Mouse (Mus musculus): ENCODE measurements around the gene Rec114. TPM values are rescaled to one million over a fixed set of nuclear protein-coding genes. Genes with fewer than 3 reads are reported as not detected.

Rec114 gene
- polyA plus RNA-seq, 1 experiment from 2014 or later = 2.1 TPM

DNA sequence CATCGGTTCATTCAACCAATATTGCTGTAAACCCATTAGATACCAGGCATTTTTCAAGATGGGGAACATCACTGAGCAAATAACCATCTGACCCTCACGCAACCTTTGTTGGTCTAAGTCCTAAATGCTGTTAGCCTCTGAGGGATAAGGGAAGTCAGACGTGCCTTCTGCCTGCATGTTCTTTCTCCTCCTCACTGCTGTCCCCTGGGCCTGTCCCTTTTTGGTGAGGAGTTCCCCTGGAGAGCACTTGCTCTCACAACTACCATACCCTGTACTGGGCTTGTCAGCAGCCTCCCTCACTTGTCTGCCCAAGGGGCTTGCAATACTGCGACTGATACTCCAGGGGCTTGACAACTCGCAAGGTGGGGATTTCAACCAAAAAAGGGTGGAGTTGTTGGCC is 21.6 kb downstream of the Rec114 start:
- no peak for ATAC-seq (ENCODE audit: low FRiP score, low TSS enrichment)
- no peaks in the 10 kb centered on the region for H3K27me3 ChIP-seq (ENCODE audit: control insufficient read depth, insufficient read depth, low read length)
- no peak overlapping the region for H3K4me2 ChIP-seq (replicated peaks; ENCODE audit: low read depth, low read length)
- H3K36me3 ChIP-seq (ENCODE audit: control insufficient read depth, insufficient read depth, low read length) = no peaks in the 10 kb centered on the region
- no peaks in the 10 kb centered on the region for H3K9me3 ChIP-seq (ENCODE audit: control insufficient read depth, low read length)
- no peak overlapping the region for H3K27ac ChIP-seq (ENCODE audit: low read depth, low read length)
- WGBS = 88% methylated on average over 5 of the region's 5 CpGs
- no peak overlapping the region for H3K4me3 ChIP-seq (ENCODE audit: low read length)
- no peaks in the 10 kb centered on the region for H3K4me1 ChIP-seq (ENCODE audit: control insufficient read depth, insufficient read depth, low read length)
- no peak overlapping the region for H3K9ac ChIP-seq (ENCODE audit: low read depth, low read length)

- H3K9me3 ChIP-seq (ENCODE audit: control insufficient read depth, low read length) = no peaks in the 10 kb centered on the region
- H3K27me3 ChIP-seq (ENCODE audit: control insufficient read depth, insufficient read depth, low read length) = no peaks in the 10 kb centered on the region
- no peak overlapping the region for H3K27ac ChIP-seq (ENCODE audit: low read depth, low read length)
- H3K4me1 ChIP-seq (ENCODE audit: control insufficient read depth, insufficient read depth, low read length) = no peaks in the 10 kb centered on the region
- H3K4me2 ChIP-seq (replicated peaks; ENCODE audit: low read depth, low read length) = no peak overlapping the region
- H3K9ac ChIP-seq (ENCODE audit: low read depth, low read length) = no peak overlapping the region
- WGBS = 53% methylated on average over 7 of the region's 7 CpGs
- peak; percentile 43; the same call in 1 of the 2 replicates for ATAC-seq (ENCODE audit: low FRiP score, low TSS enrichment)
- no peaks in the 10 kb centered on the region for H3K36me3 ChIP-seq (ENCODE audit: control insufficient read depth, insufficient read depth, low read length)
- no peak overlapping the region for H3K4me3 ChIP-seq (ENCODE audit: low read length)
Observed at GRCm38 (mm10) chr9:58721021-58721420, 22.7 kb downstream of the Rec114 start.

- Histone ChIP-seq H3K4me2 (replicated peaks; ENCODE audit: low read depth, low read length) (no peak overlapping the region), H3K4me1 (ENCODE audit: control insufficient read depth, insufficient read depth, low read length) (no peaks in the 10 kb centered on the region), H3K4me3 (ENCODE audit: low read length) (no peak overlapping the region), H3K27me3 (ENCODE audit: control insufficient read depth, insufficient read depth, low read length) (no peaks in the 10 kb centered on the region), H3K36me3 (ENCODE audit: control insufficient read depth, insufficient read depth, low read length) (no peaks in the 10 kb centered on the region), H3K9ac (ENCODE audit: low read depth, low read length) (no peak overlapping the region), H3K27ac (ENCODE audit: low read depth, low read length) (no peak overlapping the region), H3K9me3 (ENCODE audit: control insufficient read depth, low read length) (no peaks in the 10 kb centered on the region)
- WGBS = 80% methylated on average over 4 of the region's 4 CpGs
- no peak for ATAC-seq (ENCODE audit: low FRiP score, low TSS enrichment)
Observed at GRCm38 (mm10) chr9:58720167-58720566, 23.6 kb downstream of the Rec114 start.

DNA sequence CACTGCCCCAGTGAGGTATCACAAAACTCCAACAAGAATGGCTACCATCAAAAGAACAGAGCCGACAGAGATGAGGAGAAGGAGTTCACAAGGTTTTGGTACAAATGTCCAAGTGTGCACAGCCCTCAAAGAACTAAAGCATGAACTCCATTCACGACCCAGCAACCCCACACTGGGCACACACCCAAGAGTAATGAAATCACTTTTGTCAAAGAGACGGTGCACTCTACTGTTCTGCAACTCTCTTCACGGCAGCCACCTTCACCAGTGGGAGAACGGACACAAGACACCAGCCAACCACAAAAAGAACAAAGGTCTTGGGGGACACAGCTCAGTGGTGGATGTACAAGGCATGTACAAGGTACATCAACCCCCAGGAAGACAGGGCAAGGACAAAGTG is 24.3 kb downstream of the Rec114 start:
- no peak for ATAC-seq (ENCODE audit: low FRiP score, low TSS enrichment)
- H3K4me1 ChIP-seq (ENCODE audit: control insufficient read depth, insufficient read depth, low read length) = no peaks in the 10 kb centered on the region

GRCm38 (mm10) chr9:58718964-58719363 is 24.8 kb downstream of the Rec114 start:
- Histone ChIP-seq H3K9me3 (ENCODE audit: control insufficient read depth, low read length) (no peaks in the 10 kb centered on the region), H3K4me3 (ENCODE audit: low read length) (no peak overlapping the region), H3K36me3 (ENCODE audit: control insufficient read depth, insufficient read depth, low read length) (no peaks in the 10 kb centered on the region), H3K4me1 (ENCODE audit: control insufficient read depth, insufficient read depth, low read length) (no peaks in the 10 kb centered on the region), H3K27ac (ENCODE audit: low read depth, low read length) (no peak overlapping the region), H3K27me3 (ENCODE audit: control insufficient read depth, insufficient read depth, low read length) (no peaks in the 10 kb centered on the region), H3K4me2 (replicated peaks; ENCODE audit: low read depth, low read length) (no peak overlapping the region), H3K9ac (ENCODE audit: low read depth, low read length) (no peak overlapping the region)
- no peak for ATAC-seq (ENCODE audit: low FRiP score, low TSS enrichment)
- WGBS = 61% methylated on average over 3 of the region's 3 CpGs

More for the DNA sequence above, 24.3 kb downstream of the Rec114 start:
- H3K27me3 ChIP-seq (ENCODE audit: control insufficient read depth, insufficient read depth, low read length) = no peaks in the 10 kb centered on the region
- WGBS = 50% methylated on average over 5 of the region's 5 CpGs
- H3K4me3 ChIP-seq (ENCODE audit: low read length) = no peak overlapping the region
- no peak overlapping the region for H3K4me2 ChIP-seq (replicated peaks; ENCODE audit: low read depth, low read length)
- no peak overlapping the region for H3K27ac ChIP-seq (ENCODE audit: low read depth, low read length)
- no peaks in the 10 kb centered on the region for H3K9me3 ChIP-seq (ENCODE audit: control insufficient read depth, low read length)
- no peaks in the 10 kb centered on the region for H3K36me3 ChIP-seq (ENCODE audit: control insufficient read depth, insufficient read depth, low read length)
- H3K9ac ChIP-seq (ENCODE audit: low read depth, low read length) = no peak overlapping the region

DNA sequence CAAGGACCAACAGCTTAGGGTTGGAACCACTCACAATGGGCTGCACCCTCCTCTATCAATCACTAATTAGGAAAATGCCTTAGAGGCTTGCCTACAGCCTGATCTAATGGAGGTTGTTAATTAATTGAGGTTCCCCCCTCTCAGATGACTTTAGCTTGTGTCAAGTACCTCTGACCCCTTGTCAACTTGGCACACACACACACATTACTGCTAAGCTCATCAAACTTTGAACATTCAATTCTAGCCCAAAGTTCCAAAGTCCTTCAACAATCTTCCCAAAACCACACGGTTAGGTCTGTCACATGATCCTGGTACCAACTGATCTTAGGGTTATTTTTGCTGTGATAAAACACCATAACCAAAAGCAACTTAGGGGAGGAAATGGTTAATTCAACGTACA is 26.9 kb downstream of the Rec114 start:
- Histone ChIP-seq H3K9ac (ENCODE audit: low read depth, low read length) (no peak overlapping the region), H3K36me3 (ENCODE audit: control insufficient read depth, insufficient read depth, low read length) (no peaks in the 10 kb centered on the region), H3K9me3 (ENCODE audit: control insufficient read depth, low read length) (no peaks in the 10 kb centered on the region), H3K27me3 (ENCODE audit: control insufficient read depth, insufficient read depth, low read length) (no peaks in the 10 kb centered on the region), H3K4me1 (ENCODE audit: control insufficient read depth, insufficient read depth, low read length) (no peaks in the 10 kb centered on the region), H3K4me2 (replicated peaks; ENCODE audit: low read depth, low read length) (no peak overlapping the region), H3K27ac (ENCODE audit: low read depth, low read length) (no peak overlapping the region), H3K4me3 (ENCODE audit: low read length) (no peak overlapping the region)
- no peak for ATAC-seq (ENCODE audit: low FRiP score, low TSS enrichment)
- WGBS = 45% methylated on average over 2 of the region's 2 CpGs

DNA sequence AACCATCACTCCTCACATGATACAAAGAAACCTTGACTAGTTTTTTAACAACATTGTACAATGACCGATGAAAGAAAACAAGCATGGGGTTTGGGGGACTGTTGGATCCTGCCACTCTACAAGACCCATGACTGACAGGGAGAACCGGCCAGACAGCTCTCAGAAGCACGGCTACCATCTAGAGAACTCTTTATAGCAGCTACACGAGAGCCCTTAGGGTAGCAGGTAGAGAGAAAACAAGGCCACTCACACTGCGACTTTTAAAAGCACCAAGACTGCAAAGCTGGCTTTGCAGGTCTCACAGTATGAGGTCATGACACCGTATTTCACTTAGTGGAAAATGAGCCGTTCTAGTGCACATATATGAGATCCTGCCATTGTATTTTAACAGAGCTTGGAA is 33.1 kb downstream of the Rec114 start:
- H3K4me3 ChIP-seq (ENCODE audit: low read length) = no peak overlapping the region
- ATAC-seq (ENCODE audit: low FRiP score, low TSS enrichment) = no peak
- no peaks in the 10 kb centered on the region for H3K27me3 ChIP-seq (ENCODE audit: control insufficient read depth, insufficient read depth, low read length)
- no peaks in the 10 kb centered on the region for H3K36me3 ChIP-seq (ENCODE audit: control insufficient read depth, insufficient read depth, low read length)
- H3K9ac ChIP-seq (ENCODE audit: low read depth, low read length) = no peak overlapping the region
- H3K4me1 ChIP-seq (ENCODE audit: control insufficient read depth, insufficient read depth, low read length) = no peaks in the 10 kb centered on the region
- 58% methylated on average over 7 of the region's 7 CpGs for WGBS
- H3K4me2 ChIP-seq (replicated peaks; ENCODE audit: low read depth, low read length) = no peak overlapping the region
- no peaks in the 10 kb centered on the region for H3K9me3 ChIP-seq (ENCODE audit: control insufficient read depth, low read length)
- H3K27ac ChIP-seq (ENCODE audit: low read depth, low read length) = no peak overlapping the region

GRCm38 (mm10) chr9:58709939-58710338 is 33.8 kb downstream of the Rec114 start:
- no peaks in the 10 kb centered on the region for H3K9me3 ChIP-seq (ENCODE audit: control insufficient read depth, low read length)
- 4% methylated on average over 2 of the region's 2 CpGs for WGBS
- H3K27me3 ChIP-seq (ENCODE audit: control insufficient read depth, insufficient read depth, low read length) = no peaks in the 10 kb centered on the region
- no peaks in the 10 kb centered on the region for H3K36me3 ChIP-seq (ENCODE audit: control insufficient read depth, insufficient read depth, low read length)
- ATAC-seq (ENCODE audit: low FRiP score, low TSS enrichment) = no peak
- H3K9ac ChIP-seq (ENCODE audit: low read depth, low read length) = no peak overlapping the region
- no peak overlapping the region for H3K27ac ChIP-seq (ENCODE audit: low read depth, low read length)
- no peaks in the 10 kb centered on the region for H3K4me1 ChIP-seq (ENCODE audit: control insufficient read depth, insufficient read depth, low read length)
- H3K4me2 ChIP-seq (replicated peaks; ENCODE audit: low read depth, low read length) = no peak overlapping the region
- no peak overlapping the region for H3K4me3 ChIP-seq (ENCODE audit: low read length)

DNA sequence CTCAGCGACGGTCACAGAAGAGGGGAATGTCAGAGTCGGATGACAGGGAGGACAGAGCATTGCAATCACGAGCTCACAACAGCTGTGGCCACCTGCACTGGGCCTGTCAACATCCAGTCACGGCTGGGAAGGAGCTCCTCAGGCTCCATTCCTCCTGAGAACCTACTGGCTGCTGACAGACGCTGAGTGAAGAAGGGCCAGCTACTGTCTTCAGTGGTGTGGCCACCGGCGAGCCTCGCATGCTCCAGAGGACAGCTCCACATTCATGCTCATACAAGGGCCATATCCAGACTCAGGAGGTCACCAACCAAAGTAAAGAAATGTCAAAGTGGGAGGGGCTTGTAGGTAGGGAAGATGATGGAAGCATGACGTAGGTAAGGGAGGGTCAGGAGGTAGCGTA is 36.0 kb downstream of the Rec114 start:
- H3K27me3 ChIP-seq (ENCODE audit: control insufficient read depth, insufficient read depth, low read length) = no peaks in the 10 kb centered on the region
- no peak overlapping the region for H3K9ac ChIP-seq (ENCODE audit: low read depth, low read length)
- H3K9me3 ChIP-seq (ENCODE audit: control insufficient read depth, low read length) = no peaks in the 10 kb centered on the region
- no peak overlapping the region for H3K27ac ChIP-seq (ENCODE audit: low read depth, low read length)
- no peak overlapping the region for H3K4me3 ChIP-seq (ENCODE audit: low read length)
- no peak for ATAC-seq (ENCODE audit: low FRiP score, low TSS enrichment)
- no peaks in the 10 kb centered on the region for H3K4me1 ChIP-seq (ENCODE audit: control insufficient read depth, insufficient read depth, low read length)
- no peak overlapping the region for H3K4me2 ChIP-seq (replicated peaks; ENCODE audit: low read depth, low read length)
- WGBS = 75% methylated on average over 11 of the region's 11 CpGs
- no peaks in the 10 kb centered on the region for H3K36me3 ChIP-seq (ENCODE audit: control insufficient read depth, insufficient read depth, low read length)

DNA sequence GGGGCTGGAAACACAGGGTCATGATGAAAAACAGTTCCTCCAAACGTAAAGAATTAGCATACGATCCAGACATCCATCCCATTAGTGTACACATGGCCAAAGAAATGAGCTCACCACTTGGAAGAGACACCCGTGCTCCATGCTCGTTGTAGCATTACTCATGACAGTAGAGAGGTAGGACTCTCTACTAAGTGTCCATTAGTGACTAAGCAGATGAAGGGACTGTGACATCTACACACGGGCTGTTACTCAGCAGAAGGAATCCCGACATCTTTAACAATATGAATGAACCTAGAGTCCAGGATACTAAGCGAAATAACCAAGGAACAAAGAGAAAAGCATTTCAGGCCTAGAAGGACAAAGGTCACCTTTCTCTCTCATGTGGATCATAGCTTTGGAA is 37.7 kb downstream of the Rec114 start:
- Histone ChIP-seq H3K9ac (ENCODE audit: low read depth, low read length) (no peak overlapping the region), H3K9me3 (ENCODE audit: control insufficient read depth, low read length) (no peaks in the 10 kb centered on the region), H3K36me3 (ENCODE audit: control insufficient read depth, insufficient read depth, low read length) (no peaks in the 10 kb centered on the region), H3K4me1 (ENCODE audit: control insufficient read depth, insufficient read depth, low read length) (no peaks in the 10 kb centered on the region), H3K4me3 (ENCODE audit: low read length) (no peak overlapping the region), H3K27me3 (ENCODE audit: control insufficient read depth, insufficient read depth, low read length) (no peaks in the 10 kb centered on the region), H3K4me2 (replicated peaks; ENCODE audit: low read depth, low read length) (no peak overlapping the region), H3K27ac (ENCODE audit: low read depth, low read length) (no peak overlapping the region)
- ATAC-seq (ENCODE audit: low FRiP score, low TSS enrichment) = no peak
- 85% methylated on average over 7 of the region's 7 CpGs for WGBS

Data from kidney, embryonic 14.5 days (tissue).